Mouse (Mus musculus) cortical plate, adult 2 months (tissue): ENCODE measurements at regions not wholly inside any gene's neighbourhood (a gene's known extent, or its start where the extent isn't known, plus 50 kb on each side); places are given as distances from the start of the nearest gene placed in this dataset.

Source experiments
- H3K27ac ChIP-seq: fragments of 200-500 bp; 2 replicates; pipeline ENCODE4 v1.5.1; 2012; ENCODE audit warnings: low read length, control low read depth, inconsistent platforms; ENCODE audit not compliant: insufficient read depth
- H3K4me1 ChIP-seq: fragments of 200-500 bp; 2 replicates; pipeline ENCODE4 v1.6.1; 2011; ENCODE audit warnings: low read length; ENCODE audit not compliant: control insufficient read depth, insufficient read depth
- H3K4me3 ChIP-seq: fragments of 200-500 bp; 2 replicates; pipeline ENCODE4 v1.5.1; 2011; ENCODE audit warnings: mild to moderate bottlenecking, low read length, control low read depth; ENCODE audit not compliant: insufficient read depth
- CTCF ChIP-seq: fragments of 200-500 bp; IDR thresholded peaks from 2 replicates; pipeline ENCODE4 v1.5.1; 2011; ENCODE audit warnings: mild to moderate bottlenecking, control low read depth, low read length; ENCODE audit not compliant: insufficient read depth; ENCODE audit errors: extremely low read depth
- POLR2A ChIP-seq: fragments of 200-500 bp; IDR thresholded peaks from 2 replicates; pipeline ENCODE4 v1.6.1; 2011; ENCODE audit warnings: mild to moderate bottlenecking, low read length, control low read depth; ENCODE audit not compliant: insufficient read depth; ENCODE audit errors: extremely low read depth

DNA sequence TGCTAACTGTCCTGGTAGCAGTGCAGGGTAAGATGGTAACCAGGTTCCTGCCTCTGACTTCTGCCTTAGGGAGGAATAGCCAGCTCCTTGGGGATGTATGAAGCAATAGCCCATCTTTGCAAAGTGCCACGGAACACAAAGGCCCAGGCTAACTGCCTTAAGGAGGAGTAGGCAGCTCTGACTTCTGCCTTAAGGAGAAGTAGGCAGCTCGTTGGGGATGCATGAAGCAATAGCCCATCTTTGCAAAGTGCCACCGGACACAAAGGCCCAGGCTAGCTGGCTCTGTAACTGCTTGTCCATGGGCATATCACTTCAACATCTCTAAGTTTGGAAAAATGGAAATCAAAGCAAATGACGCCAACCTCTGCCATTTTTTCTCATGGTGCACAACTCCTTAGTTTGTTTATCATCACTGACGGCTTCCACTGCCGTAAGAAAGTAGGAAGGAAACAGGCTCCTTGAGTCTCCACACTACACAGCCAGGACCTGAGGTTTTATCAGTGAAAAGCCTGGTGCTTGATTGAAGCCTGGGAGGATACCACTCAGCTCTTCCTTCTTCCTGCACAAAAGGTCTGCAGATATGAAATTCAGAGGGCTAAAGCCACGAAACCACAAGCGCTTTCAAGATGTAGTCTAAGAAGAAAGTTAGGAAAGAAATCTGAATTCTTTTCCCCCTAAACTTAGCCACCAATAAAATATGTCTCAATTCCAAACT lies 74.4 kb upstream of the Lpp start:
- no peak overlapping the region for H3K27ac ChIP-seq
- TF ChIP-seq POLR2A = no peak
- no peaks in the 10 kb centered on the region for H3K4me1 ChIP-seq
- no peak overlapping the region for H3K4me3 ChIP-seq

DNA sequence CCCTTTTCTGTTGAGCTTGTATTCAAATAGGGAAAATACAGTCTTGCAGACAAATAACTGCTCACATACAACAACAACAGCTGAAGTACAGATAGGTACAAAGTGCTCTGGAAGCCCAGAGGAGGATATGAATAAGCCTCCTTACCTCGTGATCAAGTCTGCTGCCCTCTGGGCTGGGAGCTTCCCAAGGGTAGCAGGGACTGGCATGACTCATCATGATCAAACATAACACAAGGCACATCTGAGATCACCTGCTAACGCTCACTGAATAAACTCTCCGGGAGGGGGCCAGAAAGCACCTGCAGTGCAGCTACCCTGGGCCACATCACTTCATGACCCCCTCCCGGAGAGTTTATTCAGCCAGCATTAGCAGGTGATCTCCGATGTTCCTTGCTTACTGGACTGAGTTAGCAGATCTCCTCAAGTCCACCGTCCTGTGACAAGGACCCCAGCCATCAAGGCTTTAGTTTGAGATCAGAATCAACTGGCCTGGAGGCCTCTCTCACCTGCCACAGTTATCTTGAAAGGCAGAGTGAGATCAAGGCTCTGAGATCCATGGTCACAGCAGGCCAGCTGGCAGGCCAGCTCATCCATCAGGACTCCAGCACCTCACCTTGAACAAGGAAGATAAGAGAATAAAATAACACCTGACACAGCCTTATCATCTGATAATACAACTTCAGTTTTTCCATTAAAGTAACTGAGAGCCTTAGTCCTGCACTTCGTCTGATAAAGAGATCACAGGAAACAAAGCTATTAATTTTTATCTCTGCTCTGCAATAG lies 79.6 kb upstream of the Lpp start:
- TF ChIP-seq POLR2A (no peak), CTCF (no peak)
- Histone ChIP-seq H3K4me1 (no peaks in the 10 kb centered on the region), H3K27ac (no peak overlapping the region), H3K4me3 (no peak overlapping the region)

DNA sequence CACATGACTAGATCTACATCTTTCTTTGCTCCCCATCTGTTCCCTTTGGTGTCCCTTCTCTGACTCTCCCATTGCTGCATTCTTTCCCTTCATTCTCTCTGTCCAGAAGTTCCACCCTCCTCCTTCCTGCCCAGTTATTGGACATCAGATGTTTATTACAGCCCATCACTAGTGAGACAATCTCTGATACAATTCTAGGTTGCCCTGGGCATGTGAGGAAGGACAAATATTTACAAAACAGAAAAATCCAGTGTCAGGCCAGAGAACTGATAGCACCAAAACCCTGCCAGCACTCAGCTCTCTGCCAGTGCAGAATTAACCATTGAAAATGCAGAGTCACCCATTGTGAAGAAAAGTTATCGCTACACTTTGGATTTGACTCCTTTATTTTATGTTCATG lies 87.9 kb upstream of the Lpp start:
- H3K4me1 ChIP-seq = no peaks in the 10 kb centered on the region
- H3K4me3 ChIP-seq = no peak overlapping the region
- TF ChIP-seq CTCF (no peak), POLR2A (no peak)
- H3K27ac ChIP-seq = no peak overlapping the region

DNA sequence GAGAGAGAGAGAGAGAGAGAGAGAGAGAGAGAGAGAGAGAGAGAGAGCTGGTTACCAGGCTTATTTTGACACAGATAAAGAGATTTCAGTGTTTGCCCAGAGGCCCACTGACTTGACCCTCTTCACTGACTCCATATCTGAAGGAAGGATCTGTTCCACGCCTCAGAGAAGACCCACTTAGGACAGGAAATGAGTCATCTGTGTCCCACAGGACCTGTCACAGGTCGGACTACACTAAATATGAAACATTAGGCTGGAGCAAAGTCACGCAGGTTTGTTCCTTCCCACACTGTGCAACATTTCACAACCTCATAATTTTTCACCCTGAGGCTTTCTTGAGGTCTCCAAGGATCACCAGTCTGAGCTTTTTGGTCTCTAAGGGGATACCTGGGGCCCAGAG lies 96.5 kb upstream of the Lpp start:
- no peak overlapping the region for H3K27ac ChIP-seq
- TF ChIP-seq POLR2A (no peak), CTCF (no peak)
- H3K4me3 ChIP-seq = no peak overlapping the region

DNA sequence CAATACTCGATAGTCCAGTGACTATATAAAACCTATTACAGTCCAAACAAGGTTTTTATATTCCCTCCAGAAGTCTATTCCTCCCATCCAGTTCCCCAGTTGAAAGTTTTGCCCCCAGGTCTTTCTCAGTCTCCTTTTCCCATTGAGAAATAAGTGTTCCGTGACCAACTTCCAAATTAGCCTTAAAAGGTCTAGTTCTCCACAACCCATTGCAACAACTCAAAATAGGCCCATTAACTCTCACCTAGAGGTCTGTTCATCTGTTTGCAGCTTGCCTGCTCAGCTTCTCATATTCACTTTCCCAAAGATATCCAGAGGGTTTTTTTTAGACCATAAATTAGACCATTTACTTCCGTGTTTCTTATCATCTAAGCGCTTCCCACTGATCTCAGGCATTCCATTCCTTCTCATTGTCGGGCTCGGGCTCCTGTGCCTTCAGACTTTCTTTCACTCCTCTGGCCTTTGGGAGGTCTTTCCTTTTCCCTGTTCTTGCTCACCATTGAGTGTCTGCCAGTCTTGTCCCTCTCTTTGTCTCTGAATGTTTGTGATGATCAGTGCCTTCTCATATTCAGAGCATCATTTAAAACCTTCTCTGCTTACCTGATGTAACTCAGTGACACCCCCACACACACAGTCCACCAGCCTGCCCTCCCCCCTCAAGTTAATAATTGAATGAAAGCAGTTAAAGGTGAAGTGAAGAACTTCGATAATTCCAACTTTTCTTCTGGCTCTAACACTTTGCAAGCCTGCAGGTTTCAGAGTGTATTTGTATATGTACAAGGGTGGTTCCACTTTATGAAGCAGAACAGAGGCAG lies 97.5 kb upstream of the Lpp start:
- Histone ChIP-seq H3K27ac (no peak overlapping the region), H3K4me3 (no peak overlapping the region)

More for the DNA sequence above, 96.5 kb upstream of the Lpp start:
- H3K4me1 ChIP-seq = no peaks in the 10 kb centered on the region

DNA sequence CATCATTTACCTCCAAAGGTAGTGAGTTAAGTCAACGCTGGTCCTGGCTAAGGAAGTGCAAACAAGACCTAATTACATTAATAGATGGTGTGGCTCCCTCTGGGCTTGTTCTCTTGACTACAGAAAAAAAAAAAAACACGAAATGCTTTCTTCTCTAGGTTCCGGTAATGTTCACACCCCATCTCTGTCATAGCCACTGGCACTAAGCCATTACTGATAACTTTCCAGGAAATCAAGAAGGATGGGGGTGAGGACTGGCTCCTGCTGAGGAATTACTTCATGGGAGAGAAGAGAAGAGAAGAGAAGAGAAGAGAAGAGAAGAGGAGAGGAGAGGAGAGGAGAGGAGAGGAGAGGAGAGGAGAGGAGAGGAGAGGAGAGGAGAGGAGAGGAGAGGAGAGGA lies 109.1 kb upstream of the Lpp start:
- Histone ChIP-seq H3K27ac (no peak overlapping the region), H3K4me3 (no peak overlapping the region), H3K4me1 (0 out of 2 replicates have a peak, but pooled peaks cover 1% of the 10 kb centered on the region)
- TF ChIP-seq POLR2A = no peak
- TF ChIP-seq CTCF = no peak

More for the DNA sequence above, 97.5 kb upstream of the Lpp start:
- TF ChIP-seq CTCF = no peak
- no peak for TF ChIP-seq POLR2A
- no peaks in the 10 kb centered on the region for H3K4me1 ChIP-seq

DNA sequence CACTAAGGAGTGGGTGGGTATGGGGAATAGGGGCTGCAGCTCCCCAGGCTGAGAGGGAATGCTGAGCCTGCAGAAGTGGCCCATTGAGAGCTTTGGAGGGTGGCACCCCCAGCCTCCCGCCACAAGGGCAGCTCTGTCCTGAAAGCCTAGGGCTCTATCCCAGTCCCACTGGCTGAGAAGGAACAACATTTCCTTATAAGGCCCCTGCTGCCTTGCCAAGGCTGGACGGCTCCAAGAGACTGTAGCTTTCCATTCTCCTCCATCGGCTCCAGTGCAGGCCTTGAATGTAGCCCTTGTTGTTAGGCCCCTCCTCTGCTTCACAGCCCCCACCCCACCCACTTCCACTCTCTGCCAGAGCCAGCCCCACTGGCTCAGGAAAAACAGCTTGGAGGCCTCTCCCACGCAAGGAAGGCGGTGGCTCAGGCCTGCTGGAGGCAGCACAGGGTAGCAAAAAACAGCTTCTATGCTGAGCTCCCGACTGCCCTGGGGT lies 111.1 kb upstream of the Lpp start:
- TF ChIP-seq POLR2A (no peak), CTCF (peak; percentile 53)
- no peak overlapping the region for H3K4me3 ChIP-seq
- H3K27ac ChIP-seq = no peak overlapping the region; the same call in 1 of the 2 replicates
- H3K4me1 ChIP-seq = 0 out of 2 replicates have a peak, but pooled peaks cover 1% of the 10 kb centered on the region

DNA sequence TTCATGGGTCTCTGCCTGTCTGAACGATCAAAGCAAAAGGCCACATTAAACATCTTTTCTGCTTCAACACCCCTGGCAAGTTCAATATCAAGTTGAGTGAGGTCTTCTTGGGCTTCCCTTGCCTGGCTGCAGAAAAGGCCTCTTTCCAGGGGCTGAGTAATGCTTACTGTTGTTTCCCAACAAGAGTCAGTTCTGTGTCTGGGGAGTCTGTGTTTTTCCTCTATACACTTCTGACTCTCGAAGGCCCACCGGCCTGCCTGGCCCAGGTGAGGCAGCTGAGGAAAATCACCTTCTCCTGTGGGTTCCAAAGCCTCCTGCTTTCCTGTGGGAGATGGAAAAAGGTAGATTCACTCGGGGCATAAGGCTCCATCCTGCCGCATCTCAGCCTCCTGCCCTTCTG lies 111.7 kb upstream of the Lpp start:
- TF ChIP-seq POLR2A (no peak), CTCF (no peak)
- Histone ChIP-seq H3K27ac (peak overlapping the region; percentile 68), H3K4me1 (0 out of 2 replicates have a peak, but pooled peaks cover 1% of the 10 kb centered on the region), H3K4me3 (no peak overlapping the region)

DNA sequence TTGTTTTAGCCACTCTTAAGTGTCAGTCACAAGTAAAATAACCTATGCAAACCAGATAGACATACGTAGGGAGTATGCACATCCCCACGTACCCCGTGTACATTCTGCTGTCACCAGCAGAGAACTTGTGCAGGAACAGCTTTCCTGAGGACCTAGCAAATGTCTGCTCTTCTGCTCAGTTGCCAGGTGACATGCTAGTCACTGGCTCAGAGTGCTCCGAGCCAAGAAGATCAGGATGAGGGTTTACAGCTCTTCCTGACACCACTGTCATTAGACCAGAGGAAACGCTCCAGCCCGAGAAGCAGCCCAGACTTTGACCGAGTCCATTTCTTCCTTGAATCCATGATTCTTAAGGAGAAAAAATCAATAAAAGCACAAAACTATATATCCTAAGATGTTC lies 115.5 kb upstream of the Lpp start:
- Histone ChIP-seq H3K4me1 (0 out of 2 replicates have a peak, but pooled peaks cover 1% of the 10 kb centered on the region), H3K4me3 (no peak overlapping the region), H3K27ac (no peak overlapping the region)
- no peak for TF ChIP-seq CTCF
- no peak for TF ChIP-seq POLR2A
